Mouse (Mus musculus): Measurements from ENCODE around the gene Depp1.
"Not testable (repeated sequence)": the region's sequence is repeated elsewhere in the genome, so short reads cannot be mapped to it uniquely, and the experiment has no call there.

Gene Depp1

DNA sequence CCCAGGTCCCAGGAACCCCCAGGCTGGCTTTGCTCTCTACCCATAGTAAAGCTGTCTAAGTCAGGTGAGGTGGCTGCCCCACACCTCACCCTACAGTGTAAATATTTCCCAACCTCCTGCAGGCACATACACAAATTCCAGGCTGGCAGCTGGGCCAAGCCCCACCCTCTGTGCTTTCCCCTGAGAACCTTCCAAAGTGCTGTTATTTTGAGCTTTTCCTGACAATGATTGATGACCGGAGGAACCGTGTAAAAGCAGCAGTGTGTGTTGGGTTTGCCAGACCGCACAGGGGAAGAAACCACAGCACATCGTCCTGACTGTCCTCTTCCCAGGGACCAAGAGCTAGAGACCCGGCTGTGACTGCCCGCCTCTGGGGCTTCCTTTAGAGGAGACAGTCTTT is at the start of gene Depp1:
Depp1 (plus strand) TSS at position 204 of the 400 bp plus-strand sequence.
- DNase-seq (ENCODE audit: low read depth, low spot score), result no peak

DNA sequence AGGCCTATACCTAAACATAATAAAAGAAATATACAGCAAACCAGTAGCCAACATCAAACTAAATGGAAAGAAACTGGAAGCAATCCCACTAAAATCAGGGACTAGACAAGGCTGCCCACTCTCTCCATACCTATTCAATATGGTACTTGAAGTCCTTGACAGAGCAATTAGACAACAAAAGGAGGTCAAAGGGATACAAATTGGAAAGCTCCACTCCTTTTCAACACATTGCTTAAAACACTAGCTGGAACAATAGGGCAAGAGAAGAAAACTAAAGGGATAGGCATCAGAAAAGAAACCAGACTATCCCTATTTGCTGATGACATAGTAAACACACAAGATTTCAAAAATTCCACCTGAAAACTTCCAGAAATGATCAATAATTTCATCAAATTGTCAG is 49.4 kb upstream of the Depp1 start:
- DNase-seq (ENCODE audit: low read depth, low spot score), result not testable (repeated sequence)

DNA sequence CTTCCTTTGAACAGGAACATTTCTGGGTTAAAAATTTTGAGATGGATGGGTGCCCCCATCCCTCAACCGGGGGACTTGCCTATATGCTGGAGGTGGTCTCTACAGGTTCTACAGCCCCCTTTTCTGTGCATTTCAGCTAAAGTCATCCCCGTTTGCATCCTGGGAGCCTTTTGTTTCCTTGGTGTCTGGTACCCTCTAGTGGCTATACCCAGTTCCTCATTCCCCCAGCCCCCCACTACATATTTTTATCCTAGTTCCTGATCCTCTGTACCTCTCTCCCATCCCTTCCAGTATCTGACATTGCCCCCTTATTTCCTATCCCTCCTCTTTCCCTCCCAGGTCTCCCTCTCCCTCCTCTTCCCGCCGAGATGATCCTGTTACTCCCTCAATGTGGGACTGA is 43.2 kb upstream of the Depp1 start:
- DNase-seq (ENCODE audit: low read depth, low spot score), result no peak

DNA sequence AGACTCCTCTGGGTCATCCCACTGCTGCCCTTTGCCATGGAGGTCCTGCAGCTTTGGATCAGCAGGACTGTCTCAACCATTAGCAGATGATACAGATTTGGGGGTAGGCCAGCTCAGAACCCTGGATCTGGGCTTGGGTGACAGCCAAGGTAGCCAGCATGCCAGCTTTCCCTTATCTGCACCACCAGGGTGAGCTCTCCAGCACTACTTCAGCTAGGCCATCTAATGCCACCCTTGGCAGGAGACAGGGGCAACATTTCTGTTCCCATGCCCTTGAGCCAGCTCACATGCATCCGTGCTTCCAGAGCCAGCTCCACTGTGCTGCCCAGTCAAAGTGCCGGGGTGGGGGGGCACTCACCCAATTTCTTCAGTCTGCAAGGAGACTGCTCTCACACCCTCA is 34.7 kb upstream of the Depp1 start:
- no peak for DNase-seq (ENCODE audit: low read depth, low spot score)

DNA sequence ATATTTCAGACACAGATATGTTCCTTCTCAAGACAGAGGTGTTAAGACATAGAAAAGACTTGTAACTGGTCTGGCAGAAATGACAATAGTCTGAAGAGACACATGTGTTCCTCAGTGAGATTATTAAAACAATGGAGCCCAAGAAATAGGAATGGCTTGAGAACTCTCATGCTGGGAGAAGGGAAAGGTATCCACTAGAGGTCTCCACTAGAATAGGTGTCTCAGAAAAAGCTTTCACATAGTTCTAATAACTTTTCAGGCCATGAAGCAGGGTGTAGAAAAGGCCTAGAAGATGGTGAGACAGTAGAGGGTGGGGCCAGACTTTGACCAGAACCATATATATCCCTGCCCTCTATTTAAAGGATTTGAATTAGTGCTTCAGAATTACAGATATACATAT is 32.3 kb upstream of the Depp1 start:
- DNase-seq (ENCODE audit: low read depth, low spot score), result no peak

DNA sequence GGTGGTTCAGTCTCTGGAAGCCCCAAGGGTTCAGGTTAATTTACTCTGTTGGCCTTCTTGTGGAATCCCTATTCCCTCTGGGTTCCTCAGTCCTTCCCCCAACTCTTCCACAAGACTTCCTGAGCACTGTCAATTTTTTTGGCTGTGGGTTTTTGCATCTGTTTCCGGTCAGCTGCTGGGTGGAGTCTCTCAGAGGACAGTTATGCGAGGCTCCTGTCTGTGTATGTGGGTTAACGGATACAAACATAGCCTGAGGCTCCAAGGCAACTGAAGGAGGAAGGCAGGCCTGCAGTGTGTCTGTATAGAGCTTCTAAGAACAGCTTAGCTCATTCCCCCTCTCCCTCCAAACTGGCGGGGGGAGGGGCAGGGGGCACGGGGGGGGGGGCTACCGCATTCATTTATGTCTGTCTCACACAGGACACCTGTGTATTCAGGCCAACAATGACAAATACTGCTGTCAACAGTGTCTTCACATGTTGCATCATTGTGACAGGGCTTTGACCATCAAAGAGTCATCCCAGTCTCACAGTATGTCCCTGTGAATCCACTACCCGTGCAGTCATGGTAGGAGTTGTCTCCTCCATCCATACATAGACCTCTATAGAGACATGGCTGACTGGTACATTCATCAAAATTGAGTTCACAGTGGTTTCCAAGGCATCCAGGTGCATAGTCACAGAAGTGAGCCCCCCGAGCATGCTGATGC is 28.9 kb upstream of the Depp1 start:
- DNase-seq (ENCODE audit: low read depth, low spot score), result no peak

DNA sequence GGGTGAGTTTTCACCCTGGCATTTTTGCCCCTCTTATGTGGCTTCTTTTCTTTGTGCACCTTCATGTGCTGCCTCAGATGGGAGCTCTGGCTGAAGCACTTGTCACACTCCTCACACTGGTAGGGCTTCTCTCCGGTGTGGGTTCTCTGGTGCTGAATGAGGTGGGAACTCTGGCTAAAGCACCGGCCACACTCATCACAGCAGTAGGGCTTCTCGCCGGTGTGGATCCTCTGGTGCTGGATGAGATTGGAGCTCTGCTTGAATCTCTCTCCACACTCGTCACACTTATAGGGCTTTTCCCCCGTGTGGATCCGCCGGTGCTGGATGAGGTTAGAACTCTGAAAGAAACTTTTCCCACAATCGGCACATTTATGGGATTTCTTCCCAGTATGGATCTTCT is 24.0 kb upstream of the Depp1 start:
- DNase-seq (ENCODE audit: low read depth, low spot score), result not testable (repeated sequence)

DNA sequence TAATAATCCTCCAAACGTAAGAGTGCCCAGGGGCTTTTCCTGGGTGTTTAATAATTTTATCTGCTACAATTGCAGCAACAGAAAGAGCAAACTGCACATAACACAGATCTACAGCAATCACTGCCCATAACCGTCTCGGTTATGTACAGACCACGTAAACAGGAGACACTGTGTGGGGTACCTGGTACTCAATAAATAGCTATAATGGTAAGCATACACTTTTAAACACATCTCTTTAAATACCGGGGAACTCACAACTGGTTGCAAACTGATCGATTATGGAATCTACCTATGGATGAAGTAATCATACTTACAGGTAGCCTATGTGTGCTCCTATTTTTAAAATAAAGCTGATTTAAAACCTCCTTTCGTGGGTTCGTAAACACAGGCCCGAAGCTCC is 22.3 kb upstream of the Depp1 start:
- no peak for DNase-seq (ENCODE audit: low read depth, low spot score)

DNA sequence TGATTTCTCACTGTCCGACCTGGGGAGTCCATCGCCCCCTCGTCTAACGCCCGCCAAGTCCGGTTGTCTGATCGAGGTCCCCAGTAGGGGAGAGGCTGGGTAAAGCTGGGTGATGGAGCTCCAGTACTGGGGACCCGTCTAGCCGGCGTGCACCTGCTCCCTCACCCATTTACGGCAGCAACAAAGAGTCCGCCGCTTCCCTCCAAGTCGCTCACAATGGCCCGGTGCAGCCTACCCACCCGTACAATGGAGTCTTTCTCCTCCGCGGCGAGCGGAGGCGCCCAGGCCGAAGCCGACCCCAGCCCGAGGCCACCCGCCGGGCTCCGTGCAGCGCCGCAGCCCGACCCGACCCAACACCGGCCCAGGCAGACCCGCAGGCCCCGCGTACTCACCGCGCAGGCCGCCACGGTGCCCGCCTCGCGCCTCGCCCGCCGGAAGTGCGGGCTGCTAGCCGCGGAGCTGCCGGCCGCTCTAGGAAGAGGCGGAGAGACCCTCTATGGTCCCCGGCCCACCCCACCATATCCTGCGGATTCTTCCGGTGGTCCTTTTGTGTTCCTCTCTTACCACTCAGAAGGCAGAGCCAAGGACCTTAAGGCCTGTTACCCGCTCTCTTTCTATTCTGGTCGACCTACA is 21.8 kb upstream of the Depp1 start, which contains the start of gene Zfp422:
Zfp422 (minus strand) TSS at position 461 of the 633 bp plus-strand sequence.
- no peak for DNase-seq (ENCODE audit: low read depth, low spot score)

DNA sequence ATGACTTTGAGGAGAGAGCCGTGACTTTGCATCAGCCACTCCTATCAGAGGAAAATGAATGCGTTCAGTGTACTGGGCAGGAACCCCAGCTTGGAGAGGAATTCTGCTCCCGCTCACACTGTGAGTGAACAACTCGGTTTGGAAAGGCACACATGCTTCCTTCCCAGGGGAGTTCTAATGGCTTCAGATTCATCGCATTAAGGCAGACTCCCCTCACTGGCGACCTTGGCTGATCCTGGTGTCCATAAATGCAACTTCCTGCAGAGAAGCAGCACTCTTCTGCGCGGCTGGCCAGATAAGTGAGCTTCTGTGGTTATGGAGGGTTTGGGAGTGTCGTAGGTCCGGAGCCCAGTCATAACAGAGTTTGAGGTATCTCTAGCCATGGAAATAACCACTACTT is 20.6 kb upstream of the Depp1 start:
- DNase-seq (ENCODE audit: low read depth, low spot score), result no peak

DNA sequence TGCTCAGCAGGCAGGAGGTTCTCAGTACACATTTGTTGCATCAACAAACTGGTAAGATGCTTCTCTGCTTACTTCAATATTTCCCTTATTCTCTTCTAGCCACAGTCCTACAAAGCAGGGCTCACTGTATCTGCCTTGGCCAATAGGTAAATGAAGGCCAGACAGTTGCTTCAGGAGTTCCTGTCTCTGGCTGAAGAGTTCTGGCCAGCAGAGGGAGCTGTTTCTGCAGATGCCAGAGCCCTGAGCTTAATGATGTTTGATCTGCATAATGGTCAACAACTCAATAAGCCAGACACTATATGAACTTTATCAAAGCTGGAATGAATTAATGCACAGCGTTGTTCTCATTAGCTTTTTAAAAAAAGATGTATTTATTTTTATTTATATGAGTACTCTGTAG is 18.3 kb upstream of the Depp1 start:
- DNase-seq (ENCODE audit: low read depth, low spot score), result no peak

DNA sequence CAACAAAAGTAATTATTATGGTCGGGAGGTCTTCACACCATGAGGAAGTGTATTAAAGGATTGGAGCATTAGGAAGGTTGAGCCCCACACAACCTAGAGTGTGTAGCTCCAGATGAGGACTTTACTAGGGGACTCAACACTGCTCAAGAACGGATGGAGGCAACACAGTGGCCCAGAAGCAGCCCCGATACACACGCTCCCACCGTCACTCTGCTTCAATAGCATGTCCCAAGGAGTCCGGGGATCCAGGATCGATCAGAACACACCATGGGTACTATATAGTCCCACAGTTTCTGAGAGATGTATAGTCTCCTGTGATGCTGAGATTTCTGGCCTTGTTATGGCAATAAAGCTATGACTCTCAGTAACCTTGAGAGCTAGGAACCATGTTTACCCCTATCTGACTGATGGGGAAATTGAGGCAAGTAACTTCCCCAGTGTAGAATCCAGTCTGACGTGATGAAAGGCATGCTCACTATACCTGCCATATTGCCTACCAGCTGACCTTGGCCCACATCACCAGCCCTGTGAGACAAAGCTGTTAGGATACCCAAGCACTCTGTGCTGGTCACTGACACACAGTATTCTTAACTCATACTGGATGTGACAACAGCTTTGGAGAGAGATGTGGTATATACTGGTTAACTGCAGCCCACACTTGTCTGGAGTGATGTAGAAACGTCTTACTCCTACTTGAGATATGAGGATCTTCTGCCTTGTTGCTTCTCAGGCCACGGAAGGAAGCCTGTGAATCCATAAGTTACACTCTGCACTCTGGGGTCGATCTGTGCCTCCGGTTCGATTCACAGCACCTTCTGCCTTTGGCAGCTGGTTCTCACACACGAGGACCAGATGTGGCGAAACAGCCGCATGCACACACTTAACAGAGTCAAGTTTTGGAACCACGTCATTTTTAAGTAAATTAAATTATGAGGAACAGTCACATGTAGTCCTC is 16.4 kb upstream of the Depp1 start:
- no peak for DNase-seq (ENCODE audit: low read depth, low spot score)

DNA sequence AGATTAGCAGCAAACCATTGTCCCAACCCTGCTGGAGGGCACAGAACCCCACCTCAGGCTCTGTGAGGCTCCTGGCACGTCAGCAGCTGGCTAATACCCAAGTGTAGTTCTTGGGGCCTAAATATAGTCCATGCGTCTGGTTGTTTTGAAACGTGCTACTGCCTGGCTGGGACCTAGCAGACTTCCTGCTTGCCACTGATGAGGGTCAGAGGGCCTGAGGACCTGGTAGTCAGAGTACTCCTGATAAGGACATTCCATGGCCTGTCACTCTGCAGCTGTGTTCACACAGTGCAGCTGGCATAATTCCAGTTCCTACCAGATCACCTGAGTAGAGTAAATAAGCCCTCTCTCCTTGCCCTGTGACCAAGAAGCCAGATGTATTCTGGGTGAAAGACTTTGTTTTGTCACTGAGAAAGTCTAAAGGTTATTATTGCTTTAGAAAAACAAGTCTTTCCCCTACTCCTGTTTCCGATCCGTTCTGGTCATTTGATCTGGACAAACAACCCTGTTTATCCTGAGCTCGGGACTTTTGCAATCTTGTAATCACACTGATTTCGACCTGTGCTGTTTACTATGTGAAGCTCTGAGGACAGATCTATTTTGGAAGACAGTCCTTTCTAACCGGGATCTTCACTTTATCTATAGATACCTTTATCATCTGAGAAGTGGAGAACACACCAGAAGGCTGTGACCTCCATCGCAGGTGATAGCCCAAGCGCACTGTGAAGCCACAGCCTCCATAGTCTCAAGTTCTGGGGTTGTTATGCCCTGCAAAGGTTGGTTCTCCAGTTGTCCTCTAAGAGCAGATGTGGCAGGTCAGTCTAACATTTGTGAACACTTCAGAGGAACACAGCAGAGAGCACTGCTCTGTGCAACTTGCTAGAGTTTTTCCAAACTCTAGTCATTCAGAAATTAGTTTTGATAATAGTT is 14.9 kb upstream of the Depp1 start:
- no peak for DNase-seq (ENCODE audit: low read depth, low spot score)

DNA sequence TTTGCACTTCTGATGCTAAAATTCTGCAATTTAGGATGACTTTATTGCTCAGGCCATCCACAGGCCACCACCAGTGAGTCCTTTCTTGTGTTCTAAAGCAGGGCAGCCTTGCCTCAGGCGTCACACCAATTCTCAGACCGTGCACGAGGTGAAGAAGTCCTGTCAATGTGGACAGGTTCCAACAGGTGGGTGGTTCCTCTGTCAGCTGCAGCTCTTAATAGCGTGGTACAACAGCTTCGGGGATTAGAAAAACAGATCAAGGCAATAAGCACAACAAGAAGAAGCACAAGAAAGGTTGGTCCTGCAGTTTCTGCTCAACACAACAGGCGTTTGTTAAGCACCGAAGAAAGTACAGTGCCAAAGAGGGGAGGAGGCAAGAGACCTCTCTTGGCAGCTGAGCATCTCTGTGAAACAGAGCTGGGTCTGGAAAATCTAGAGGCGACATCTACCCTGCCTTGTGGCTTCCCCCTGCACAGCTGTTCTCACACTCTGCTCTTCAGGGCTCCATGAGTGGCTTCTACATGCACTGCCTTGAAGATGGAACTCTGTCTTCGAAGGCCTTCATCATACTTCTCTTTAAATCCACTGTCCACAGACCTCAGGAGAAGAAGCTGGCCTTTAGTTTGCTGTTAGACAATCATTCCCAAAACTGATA is 13.7 kb upstream of the Depp1 start:
- no peak for DNase-seq (ENCODE audit: low read depth, low spot score)

DNA sequence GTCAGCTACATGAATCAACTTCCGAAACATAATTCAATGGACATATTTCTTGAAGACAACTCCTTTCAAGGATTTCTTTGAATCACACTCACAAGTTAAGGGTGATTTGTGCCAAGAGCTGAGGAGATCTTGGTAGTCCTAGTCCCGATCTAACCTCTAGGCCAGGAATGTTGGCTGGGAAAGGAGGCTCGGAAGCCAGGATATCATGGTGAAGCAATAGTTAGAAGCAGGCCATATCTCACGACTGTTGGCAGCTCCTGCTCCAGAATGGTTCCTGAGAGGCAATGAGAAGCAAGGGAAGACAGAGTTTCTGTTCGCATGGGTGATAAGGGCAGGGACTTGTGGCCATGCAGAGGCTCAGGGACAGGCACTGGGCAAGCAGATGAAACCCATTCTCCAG is 12.9 kb upstream of the Depp1 start:
- DNase-seq (ENCODE audit: low read depth, low spot score), result no peak

DNA sequence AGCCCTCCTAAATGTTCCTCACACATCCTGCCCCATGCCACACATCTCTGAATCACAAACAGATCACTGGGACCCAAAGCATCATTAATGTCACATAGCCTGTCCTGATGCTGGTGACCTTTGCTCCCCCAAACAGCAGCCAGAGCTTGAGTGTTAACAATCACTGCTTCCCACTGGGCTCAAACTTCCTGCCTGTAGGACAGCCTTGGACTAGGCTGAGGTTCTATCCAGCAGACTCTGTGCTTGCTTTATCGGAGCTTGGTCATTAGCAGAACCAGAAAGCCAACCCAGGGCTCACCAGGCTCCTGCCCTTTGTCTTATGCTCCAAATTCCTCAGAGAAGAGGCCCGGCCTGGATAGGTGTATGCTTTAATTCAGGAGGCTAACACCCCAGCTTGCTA is 11.5 kb upstream of the Depp1 start:
- no peak for DNase-seq (ENCODE audit: low read depth, low spot score)

DNA sequence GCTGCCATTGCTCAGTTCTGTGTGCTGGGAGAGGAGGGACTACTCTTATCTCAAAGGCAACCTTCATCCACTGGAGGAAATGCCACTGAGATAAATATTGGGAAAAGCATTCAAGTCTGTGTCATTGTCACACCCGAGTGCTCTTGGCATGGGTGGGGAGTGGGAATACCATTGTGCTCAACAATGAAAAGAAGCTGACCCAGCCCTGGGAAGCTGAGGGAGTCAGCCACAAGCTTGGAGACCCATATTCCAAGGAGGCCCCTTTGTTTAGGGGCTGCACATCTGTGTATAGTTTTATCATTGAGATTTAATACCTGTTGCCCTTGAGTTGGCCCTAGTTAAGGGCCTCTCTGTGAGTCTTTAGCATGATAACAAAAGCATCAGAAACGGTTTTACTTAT is 10.7 kb upstream of the Depp1 start:
- DNase-seq (ENCODE audit: low read depth, low spot score), result no peak

DNA sequence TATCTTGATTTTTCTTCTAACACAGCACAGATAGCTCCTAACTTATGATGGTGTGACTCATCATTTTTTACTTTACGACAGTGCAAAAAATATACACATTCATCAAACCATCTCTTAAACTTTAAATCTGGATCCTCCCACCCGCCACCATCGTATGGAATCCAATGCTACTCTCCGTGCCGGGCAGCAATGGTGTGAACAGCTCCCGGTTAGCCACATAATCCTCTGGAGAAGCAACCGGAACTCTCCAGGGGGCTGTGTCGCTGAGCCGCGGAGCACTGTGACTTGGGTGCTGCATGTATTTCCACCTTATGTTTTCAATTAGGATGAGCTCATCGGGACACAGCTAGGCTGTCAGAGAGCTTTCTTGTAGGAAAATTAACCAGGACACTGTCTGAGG is 7.5 kb upstream of the Depp1 start:
- DNase-seq (ENCODE audit: low read depth, low spot score), result no peak

DNA sequence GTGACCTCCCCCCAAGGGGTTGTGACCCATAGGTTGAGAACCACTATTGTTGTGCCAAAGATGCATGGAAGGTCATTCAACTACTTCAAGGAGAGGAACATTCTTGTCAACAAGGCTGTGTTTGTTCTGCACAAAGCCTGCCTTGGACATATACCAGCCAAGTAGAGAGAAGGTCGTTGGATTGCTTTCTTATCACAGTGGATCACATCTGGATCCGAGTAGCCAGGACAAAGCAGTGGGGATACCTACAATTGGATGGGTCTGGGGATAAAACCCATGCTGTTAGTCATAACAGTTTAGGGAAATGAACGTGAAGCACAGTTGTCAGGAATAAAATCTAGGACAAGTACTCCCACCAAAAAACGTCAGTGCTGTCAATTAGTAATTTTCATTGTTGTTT is 6.5 kb upstream of the Depp1 start:
- no peak for DNase-seq (ENCODE audit: low read depth, low spot score)

DNA sequence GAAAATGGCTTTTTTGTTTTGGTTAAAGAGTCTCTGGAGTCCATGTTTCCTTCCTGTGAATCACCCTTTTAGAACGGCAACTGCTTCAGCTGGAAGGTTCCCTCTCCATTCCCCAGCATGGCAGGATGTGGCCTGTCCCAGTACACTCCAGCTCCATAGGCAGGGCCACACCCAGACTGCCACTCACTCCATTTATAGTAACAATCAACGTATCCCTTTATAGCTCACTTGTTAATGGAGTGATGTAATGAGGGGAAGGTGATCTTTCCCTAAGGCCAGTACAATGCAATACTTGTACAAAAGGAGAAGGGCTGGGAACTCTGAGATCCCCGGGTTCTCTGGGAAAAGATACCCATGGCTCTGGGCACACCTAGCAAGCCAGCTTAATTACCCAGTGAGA is 6.1 kb upstream of the Depp1 start:
- no peak for DNase-seq (ENCODE audit: low read depth, low spot score)

DNA sequence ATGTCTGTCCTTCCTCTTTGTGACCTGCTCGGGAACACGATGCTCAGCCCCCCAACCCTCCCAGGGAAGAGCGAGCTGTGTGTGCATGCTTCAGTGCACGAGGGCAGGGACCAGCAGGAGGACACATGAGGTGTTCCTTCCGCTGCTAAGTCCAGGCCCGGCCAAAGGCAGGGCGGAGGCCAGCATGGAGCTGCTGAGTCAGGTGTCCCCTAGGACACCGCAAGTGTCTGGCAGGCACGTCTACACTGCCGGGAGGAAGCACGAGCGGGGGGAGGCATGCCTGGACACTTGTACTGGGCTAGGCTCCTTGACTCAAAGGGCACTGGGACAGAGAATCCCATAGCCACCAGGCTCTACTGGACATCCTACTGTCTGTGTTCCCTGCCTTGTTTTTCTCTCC is 2.6 kb upstream of the Depp1 start:
- DNase-seq (ENCODE audit: low read depth, low spot score), result no peak

Data from retina, adult 2 months (tissue).